Mouse (Mus musculus): ENCODE results near the gene Hif3a. TPM values are rescaled to one million over a fixed set of nuclear protein-coding genes. Genes with fewer than 3 reads are reported as not detected.

Hif3a gene
- polyA plus RNA-seq, 1 experiment from 2014 or later: 5.2 TPM

GRCm38 (mm10) chr7:17019426-17020166 lies 42.6 kb downstream of the Hif3a start:
- whole genome bisulfite sequencing: 91% methylated on average over 7 of the region's 7 CpGs
- H3K9me3 ChIP-seq (ENCODE audit: control insufficient read depth, low read length): no peaks in the 10 kb centered on the region

GRCm38 (mm10) chr7:17017921-17018320 lies 44.3 kb downstream of the Hif3a start:
- Histone ChIP-seq H3K9me3 (ENCODE audit: control insufficient read depth, low read length) (no peaks in the 10 kb centered on the region), H3K27ac (ENCODE audit: low read depth, low read length) (no peak overlapping the region), H3K4me1 (ENCODE audit: control insufficient read depth, insufficient read depth, low read length) (no peaks in the 10 kb centered on the region), H3K9ac (ENCODE audit: low read length) (no peak overlapping the region), H3K27me3 (ENCODE audit: control insufficient read depth, insufficient read depth, low read length) (no peaks in the 10 kb centered on the region), H3K4me3 (ENCODE audit: low read depth, low read length) (no peak overlapping the region), H3K36me3 (ENCODE audit: control insufficient read depth, insufficient read depth, low read length) (peaks cover 56% of the 10 kb centered on the region), H3K4me2 (no peak overlapping the region)
- WGBS: 91% methylated on average over 2 of the region's 2 CpGs
- DNase-seq (ENCODE audit: low spot score, missing footprints): no peak
- ATAC-seq (ENCODE audit: low FRiP score): no peak

More at GRCm38 (mm10) chr7:17019426-17020166, 42.6 kb downstream of the Hif3a start:
- no peak overlapping the region for H3K4me2 ChIP-seq
- H3K4me1 ChIP-seq (ENCODE audit: control insufficient read depth, insufficient read depth, low read length): no peaks in the 10 kb centered on the region
- H3K4me3 ChIP-seq (ENCODE audit: low read depth, low read length): no peak overlapping the region
- DNase-seq (ENCODE audit: low spot score, missing footprints): no peak
- peaks cover 44% of the 10 kb centered on the region for H3K36me3 ChIP-seq (ENCODE audit: control insufficient read depth, insufficient read depth, low read length)
- H3K27me3 ChIP-seq (ENCODE audit: control insufficient read depth, insufficient read depth, low read length): no peaks in the 10 kb centered on the region
- no peak overlapping the region for H3K27ac ChIP-seq (ENCODE audit: low read depth, low read length)
- H3K9ac ChIP-seq (ENCODE audit: low read length): no peak overlapping the region
- ATAC-seq (ENCODE audit: low FRiP score): no peak

GRCm38 (mm10) chr7:17017036-17017435 lies 45.2 kb downstream of the Hif3a start:
- H3K4me1 ChIP-seq (ENCODE audit: control insufficient read depth, insufficient read depth, low read length): no peaks in the 10 kb centered on the region
- H3K4me2 ChIP-seq: no peak overlapping the region
- no peak overlapping the region for H3K27ac ChIP-seq (ENCODE audit: low read depth, low read length)
- WGBS: 96% methylated on average over 1 of the region's 1 CpGs
- no peaks in the 10 kb centered on the region for H3K9me3 ChIP-seq (ENCODE audit: control insufficient read depth, low read length)
- no peak overlapping the region for H3K4me3 ChIP-seq (ENCODE audit: low read depth, low read length)
- no peaks in the 10 kb centered on the region for H3K27me3 ChIP-seq (ENCODE audit: control insufficient read depth, insufficient read depth, low read length)
- H3K9ac ChIP-seq (ENCODE audit: low read length): no peak overlapping the region
- H3K36me3 ChIP-seq (ENCODE audit: control insufficient read depth, insufficient read depth, low read length): peaks cover 61% of the 10 kb centered on the region
- no peak for ATAC-seq (ENCODE audit: low FRiP score)
- no peak for DNase-seq (ENCODE audit: low spot score, missing footprints)

GRCm38 (mm10) chr7:17015381-17015780 lies 46.8 kb downstream of the Hif3a start:
- no peaks in the 10 kb centered on the region for H3K27me3 ChIP-seq (ENCODE audit: control insufficient read depth, insufficient read depth, low read length)
- H3K27ac ChIP-seq (ENCODE audit: low read depth, low read length): no peak overlapping the region
- no peaks in the 10 kb centered on the region for H3K9me3 ChIP-seq (ENCODE audit: control insufficient read depth, low read length)
- H3K4me1 ChIP-seq (ENCODE audit: control insufficient read depth, insufficient read depth, low read length): no peaks in the 10 kb centered on the region
- 84% methylated on average over 6 of the region's 6 CpGs for WGBS
- H3K9ac ChIP-seq (ENCODE audit: low read length): no peak overlapping the region
- H3K36me3 ChIP-seq (ENCODE audit: control insufficient read depth, insufficient read depth, low read length): peaks cover 57% of the 10 kb centered on the region
- H3K4me3 ChIP-seq (ENCODE audit: low read depth, low read length): no peak overlapping the region
- DNase-seq (ENCODE audit: low spot score, missing footprints) (no peak), ATAC-seq (ENCODE audit: low FRiP score) (no peak)
- no peak overlapping the region for H3K4me2 ChIP-seq

GRCm38 (mm10) chr7:17011909-17012590 lies 50.2 kb downstream of the Hif3a start:
- H3K4me2 ChIP-seq: no peak overlapping the region
- no peak for ATAC-seq (ENCODE audit: low FRiP score)
- no peak for DNase-seq (ENCODE audit: low spot score, missing footprints)
- 96% methylated on average over 7 of the region's 7 CpGs for WGBS
- no peak overlapping the region for H3K27ac ChIP-seq (ENCODE audit: low read depth, low read length)
- no peak overlapping the region for H3K9ac ChIP-seq (ENCODE audit: low read length)
- H3K27me3 ChIP-seq (ENCODE audit: control insufficient read depth, insufficient read depth, low read length): no peaks in the 10 kb centered on the region
- no peaks in the 10 kb centered on the region for H3K4me1 ChIP-seq (ENCODE audit: control insufficient read depth, insufficient read depth, low read length)
- H3K4me3 ChIP-seq (ENCODE audit: low read depth, low read length): no peak overlapping the region
- no peaks in the 10 kb centered on the region for H3K9me3 ChIP-seq (ENCODE audit: control insufficient read depth, low read length)
- H3K36me3 ChIP-seq (ENCODE audit: control insufficient read depth, insufficient read depth, low read length): peaks cover 57% of the 10 kb centered on the region

GRCm38 (mm10) chr7:17010010-17010347 lies 52.2 kb downstream of the Hif3a start:
- Histone ChIP-seq H3K27ac (ENCODE audit: low read depth, low read length) (no peak overlapping the region), H3K36me3 (ENCODE audit: control insufficient read depth, insufficient read depth, low read length) (peaks cover 59% of the 10 kb centered on the region), H3K4me3 (ENCODE audit: low read depth, low read length) (no peak overlapping the region), H3K27me3 (ENCODE audit: control insufficient read depth, insufficient read depth, low read length) (no peaks in the 10 kb centered on the region), H3K4me2 (no peak overlapping the region), H3K9ac (ENCODE audit: low read length) (no peak overlapping the region), H3K4me1 (ENCODE audit: control insufficient read depth, insufficient read depth, low read length) (no peaks in the 10 kb centered on the region), H3K9me3 (ENCODE audit: control insufficient read depth, low read length) (no peaks in the 10 kb centered on the region)
- WGBS: 95% methylated on average over 5 of the region's 5 CpGs
- ATAC-seq (ENCODE audit: low FRiP score): no peak
- no peak for DNase-seq (ENCODE audit: low spot score, missing footprints)

GRCm38 (mm10) chr7:17009326-17010009 lies 52.8 kb downstream of the Hif3a start:
- H3K27ac ChIP-seq (ENCODE audit: low read depth, low read length): no peak overlapping the region
- ATAC-seq (ENCODE audit: low FRiP score) (no peak), DNase-seq (ENCODE audit: low spot score, missing footprints) (no peak)
- peaks cover 59% of the 10 kb centered on the region for H3K36me3 ChIP-seq (ENCODE audit: control insufficient read depth, insufficient read depth, low read length)
- H3K9me3 ChIP-seq (ENCODE audit: control insufficient read depth, low read length): no peaks in the 10 kb centered on the region
- no peaks in the 10 kb centered on the region for H3K27me3 ChIP-seq (ENCODE audit: control insufficient read depth, insufficient read depth, low read length)
- 94% methylated on average over 16 of the region's 16 CpGs for WGBS
- no peak overlapping the region for H3K9ac ChIP-seq (ENCODE audit: low read length)
- H3K4me1 ChIP-seq (ENCODE audit: control insufficient read depth, insufficient read depth, low read length): no peaks in the 10 kb centered on the region
- H3K4me3 ChIP-seq (ENCODE audit: low read depth, low read length): no peak overlapping the region
- no peak overlapping the region for H3K4me2 ChIP-seq

GRCm38 (mm10) chr7:17007300-17007699 lies 54.9 kb downstream of the Hif3a start:
- Histone ChIP-seq H3K27ac (ENCODE audit: low read depth, low read length) (no peak overlapping the region), H3K4me2 (no peak overlapping the region), H3K27me3 (ENCODE audit: control insufficient read depth, insufficient read depth, low read length) (no peaks in the 10 kb centered on the region), H3K4me1 (ENCODE audit: control insufficient read depth, insufficient read depth, low read length) (no peaks in the 10 kb centered on the region), H3K36me3 (ENCODE audit: control insufficient read depth, insufficient read depth, low read length) (peaks cover 43% of the 10 kb centered on the region), H3K9ac (ENCODE audit: low read length) (no peak overlapping the region), H3K4me3 (ENCODE audit: low read depth, low read length) (no peak overlapping the region), H3K9me3 (ENCODE audit: control insufficient read depth, low read length) (no peaks in the 10 kb centered on the region)
- ATAC-seq (ENCODE audit: low FRiP score) (no peak), DNase-seq (ENCODE audit: low spot score, missing footprints) (no peak)
- 88% methylated on average over 4 of the region's 4 CpGs for WGBS

GRCm38 (mm10) chr7:17004716-17005115 lies 57.5 kb downstream of the Hif3a start:
- DNase-seq (ENCODE audit: low spot score, missing footprints) (no peak), ATAC-seq (ENCODE audit: low FRiP score) (no peak)
- no peaks in the 10 kb centered on the region for H3K4me1 ChIP-seq (ENCODE audit: control insufficient read depth, insufficient read depth, low read length)
- peaks cover 30% of the 10 kb centered on the region for H3K36me3 ChIP-seq (ENCODE audit: control insufficient read depth, insufficient read depth, low read length)
- H3K27ac ChIP-seq (ENCODE audit: low read depth, low read length): no peak overlapping the region
- no peak overlapping the region for H3K9ac ChIP-seq (ENCODE audit: low read length)
- no peak overlapping the region for H3K4me2 ChIP-seq
- H3K9me3 ChIP-seq (ENCODE audit: control insufficient read depth, low read length): no peaks in the 10 kb centered on the region
- 91% methylated on average over 7 of the region's 7 CpGs for WGBS
- no peak overlapping the region for H3K4me3 ChIP-seq (ENCODE audit: low read depth, low read length)
- no peaks in the 10 kb centered on the region for H3K27me3 ChIP-seq (ENCODE audit: control insufficient read depth, insufficient read depth, low read length)

Data from midbrain, embryonic 11.5 days (tissue).